In genomic region chr19:56667903-56668302, GRCm38 (mm10) we compare ENCODE assay signal across 34 mouse cellular contexts. TPM values are rescaled to one million over a fixed set of nuclear protein-coding genes. Genes with fewer than 3 reads are reported as not detected.
"Had no signal": no experiment of that assay in that cellular context is flagged by ENCODE, and none has a peak within 500 bp of the region (broad histone marks: within the 10 kb centered on the region; RNA-seq: fewer than 3 reads in every experiment).

No protein-coding gene starts in this region.

- H3K4me2 ChIP-seq: heart, embryonic 11.5 days; heart, embryonic 12.5 days; heart, embryonic 13.5 days; heart, embryonic 15.5 days; hindbrain, embryonic 13.5 days; hindbrain, embryonic 14.5 days; hindbrain, embryonic 15.5 days; intestine, embryonic 15.5 days; kidney, embryonic 15.5 days had no signal

- H3K9ac ChIP-seq: heart, embryonic 12.5 days; heart, embryonic 13.5 days; heart, embryonic 15.5 days; hindbrain, embryonic 13.5 days; hindbrain, embryonic 14.5 days; hindbrain, embryonic 15.5 days; intestine, embryonic 15.5 days; kidney, embryonic 15.5 days had no signal

- H3K9me3 ChIP-seq: heart, embryonic 10.5 days; heart, embryonic 12.5 days; heart, embryonic 13.5 days; heart, embryonic 15.5 days; hindbrain, embryonic 10.5 days; hindbrain, embryonic 13.5 days; hindbrain, embryonic 15.5 days; intestine, embryonic 15.5 days; kidney, embryonic 15.5 days had no signal

- DNase-seq: heart, postnatal 10 days; heart, postnatal 14 days; heart, postnatal 36 days; heart, postnatal 4 days; kidney, adult 11 months; kidney, adult 18-20 months; kidney, adult 2 months; kidney, adult 8-10 months; kidney, adult 9 months; kidney, postnatal 10 days; kidney, postnatal 14 days; kidney, postnatal 25 days; kidney, postnatal 36 days; kidney, postnatal 4 days; layer of hippocampus, adult 9-11 months; layer of hippocampus, postnatal 36 days had no signal

- H3K27ac ChIP-seq: hindbrain, embryonic 10.5 days; hindbrain, embryonic 13.5 days; hindbrain, embryonic 14.5 days; hindbrain, embryonic 15.5 days; hindbrain, postnatal 0 days; intestine, embryonic 15.5 days; kidney, embryonic 15.5 days; kidney, postnatal 0 days; layer of hippocampus, adult 2 months had no signal

- H3K27me3 ChIP-seq: heart, embryonic 12.5 days; heart, embryonic 13.5 days; heart, embryonic 15.5 days; hindbrain, embryonic 15.5 days; intestine, embryonic 15.5 days had no signal

- H3K4me3 ChIP-seq: heart, embryonic 10.5 days; heart, embryonic 12.5 days; heart, embryonic 13.5 days; heart, embryonic 15.5 days; hindbrain, embryonic 10.5 days; hindbrain, embryonic 13.5 days; hindbrain, embryonic 15.5 days; intestine, embryonic 15.5 days; kidney, embryonic 15.5 days; layer of hippocampus, adult 2 months had no signal

- H3K4me1 ChIP-seq: intestine, embryonic 15.5 days had no signal

- ATAC-seq: hindbrain, postnatal 0 days; inflammation-experienced regulatory T-cells, adult 6 months; intestine, embryonic 15.5 days; intestine, embryonic 16.5 days; intestine, postnatal 0 days had no signal

- H3K36me3 ChIP-seq: heart, embryonic 10.5 days; heart, embryonic 12.5 days; heart, embryonic 13.5 days; heart, embryonic 15.5 days; hindbrain, embryonic 10.5 days; hindbrain, embryonic 13.5 days; hindbrain, embryonic 15.5 days; intestine, embryonic 15.5 days; kidney, embryonic 15.5 days had no signal

RNA-seq across cellular contexts. Expression of gene Adrb1, which starts 54.1 kb away (rescaled TPM):
- total RNA-seq: hematopoietic stem cell, adult 5-6 weeks had no signal
